Mouse (Mus musculus): ENCODE results near the gene Srcin1.

Srcin1 gene

GRCm38 (mm10) chr11:97534442-97535307 is 41.3 kb downstream of the Srcin1 start:
- DNase-seq (ENCODE audit: low read depth, low spot score), result peak; percentile 42

GRCm38 (mm10) chr11:97533653-97534052 is 42.3 kb downstream of the Srcin1 start:
- DNase-seq (ENCODE audit: low read depth, low spot score), result no peak

GRCm38 (mm10) chr11:97532950-97533582 is 42.9 kb downstream of the Srcin1 start:
- peak; percentile 73 for DNase-seq (ENCODE audit: low read depth, low spot score)

GRCm38 (mm10) chr11:97532354-97532753 is 43.6 kb downstream of the Srcin1 start:
- peak; percentile 68 for DNase-seq (ENCODE audit: low read depth, low spot score)

- peak; percentile 91 for DNase-seq (ENCODE audit: low read depth, low spot score)
These were observed 44.4 kb downstream of the Srcin1 start for GRCm38 (mm10) chr11:97531381-97532260.

DNA sequence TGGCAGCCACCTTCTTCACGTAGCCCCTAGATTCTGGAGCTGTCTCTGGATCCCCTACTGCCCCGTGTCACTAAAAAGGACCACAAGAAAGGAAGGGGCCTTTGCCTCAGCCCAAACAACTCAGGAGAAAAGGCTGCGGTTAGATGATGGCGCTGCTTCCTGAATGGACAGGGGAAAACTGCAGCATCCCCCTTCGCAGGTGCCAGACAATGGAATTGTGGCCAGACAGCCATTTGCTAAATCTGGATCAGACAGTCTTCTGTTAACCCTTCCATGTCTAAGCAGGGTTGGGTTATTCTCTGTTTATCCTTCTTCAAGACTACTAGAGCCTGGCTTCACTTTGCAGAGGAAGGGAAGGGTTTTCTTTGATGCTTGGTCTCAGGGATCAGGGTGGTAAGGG is 45.0 kb downstream of the Srcin1 start:
- no peak for DNase-seq (ENCODE audit: low read depth, low spot score)

DNA sequence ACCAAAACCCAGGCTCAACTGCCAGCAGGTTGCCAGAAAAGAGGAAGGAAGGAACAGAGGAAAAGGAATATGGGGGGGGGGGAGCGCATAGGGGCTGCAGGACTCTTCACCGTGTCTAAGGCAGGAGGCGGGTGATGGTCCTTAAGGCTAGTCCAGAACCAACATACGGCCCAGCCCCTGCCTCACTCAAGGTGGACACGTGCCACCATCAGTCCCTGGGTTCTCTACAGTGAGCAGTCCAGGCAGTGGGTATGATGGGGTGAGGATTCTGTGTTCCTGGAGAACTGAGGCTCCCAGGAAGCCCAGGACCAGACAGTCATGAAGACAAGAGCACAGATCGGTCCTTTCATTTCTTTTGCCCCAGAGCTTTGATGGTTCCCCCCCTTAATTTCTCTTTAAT is 45.9 kb downstream of the Srcin1 start:
- no peak for DNase-seq (ENCODE audit: low read depth, low spot score)

DNA sequence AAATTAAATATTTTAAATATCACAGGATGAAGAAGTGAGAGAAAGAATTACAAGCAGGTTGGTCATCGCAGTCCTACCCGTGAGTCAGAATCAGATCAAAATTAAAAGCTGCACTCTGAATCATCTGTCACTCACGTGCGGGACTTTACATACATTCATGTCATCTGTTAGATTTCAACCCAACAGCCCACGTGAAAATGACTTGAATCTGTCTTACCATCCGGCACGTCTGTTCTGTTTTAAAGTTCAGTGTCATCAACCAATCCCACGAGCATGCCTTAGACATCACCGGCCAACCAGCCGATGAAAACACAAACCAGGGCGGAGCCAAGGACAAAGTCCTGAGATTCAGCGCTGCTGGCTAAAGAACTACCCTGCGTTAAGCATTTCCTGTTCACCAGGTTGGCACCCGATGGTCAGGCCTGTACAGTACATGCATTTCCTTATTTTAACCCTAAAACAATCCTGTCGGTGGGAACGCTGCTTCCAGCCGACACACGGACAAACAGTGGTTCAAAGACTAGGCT is 47.6 kb downstream of the Srcin1 start:
- DNase-seq (ENCODE audit: low read depth, low spot score), result no peak

DNA sequence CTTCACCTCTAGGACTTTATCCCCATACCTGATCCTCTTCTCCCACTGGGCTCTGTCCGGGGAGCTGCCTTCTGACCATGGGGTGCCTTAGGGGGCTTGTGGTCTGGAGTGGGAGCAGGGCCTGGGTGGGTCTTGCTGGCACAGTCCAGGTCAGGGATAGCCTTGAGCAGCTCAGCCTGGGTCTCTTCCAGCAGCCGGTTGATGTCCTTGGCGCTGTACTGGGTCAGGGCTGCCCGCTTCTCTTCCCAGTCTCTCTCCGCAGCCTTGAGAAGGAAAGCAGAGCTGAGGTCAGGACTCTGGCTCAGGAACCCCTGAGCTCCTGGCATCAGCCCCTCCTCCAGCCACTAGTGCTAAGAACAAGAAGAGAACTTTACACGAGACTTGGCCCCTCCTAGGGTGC is 50.7 kb downstream of the Srcin1 start:
- DNase-seq (ENCODE audit: low read depth, low spot score), result no peak

DNA sequence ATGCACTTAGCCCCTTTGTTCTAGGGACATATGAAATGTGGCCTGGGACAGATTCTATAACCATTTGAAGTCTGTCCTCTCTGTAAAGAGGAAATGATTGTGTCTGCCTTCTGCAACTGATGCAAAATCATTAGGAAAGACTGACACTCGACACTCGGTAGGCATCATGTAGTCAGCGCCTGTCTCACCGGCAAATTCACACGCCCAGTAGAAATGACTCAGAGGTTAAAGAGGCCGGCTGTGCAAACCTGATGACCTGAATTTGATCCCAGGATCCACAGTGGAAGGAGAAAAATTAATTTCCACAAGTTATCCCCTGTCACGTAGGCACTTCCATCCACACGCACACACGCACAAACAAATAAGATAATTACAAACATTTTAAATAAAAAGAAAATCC is 51.7 kb downstream of the Srcin1 start:
- no peak for DNase-seq (ENCODE audit: low read depth, low spot score)

- no peak for DNase-seq (ENCODE audit: low read depth, low spot score)
These were observed 52.1 kb downstream of the Srcin1 start for GRCm38 (mm10) chr11:97523827-97524261.

GRCm38 (mm10) chr11:97523107-97523506 is 52.9 kb downstream of the Srcin1 start:
- no peak for DNase-seq (ENCODE audit: low read depth, low spot score)

DNA sequence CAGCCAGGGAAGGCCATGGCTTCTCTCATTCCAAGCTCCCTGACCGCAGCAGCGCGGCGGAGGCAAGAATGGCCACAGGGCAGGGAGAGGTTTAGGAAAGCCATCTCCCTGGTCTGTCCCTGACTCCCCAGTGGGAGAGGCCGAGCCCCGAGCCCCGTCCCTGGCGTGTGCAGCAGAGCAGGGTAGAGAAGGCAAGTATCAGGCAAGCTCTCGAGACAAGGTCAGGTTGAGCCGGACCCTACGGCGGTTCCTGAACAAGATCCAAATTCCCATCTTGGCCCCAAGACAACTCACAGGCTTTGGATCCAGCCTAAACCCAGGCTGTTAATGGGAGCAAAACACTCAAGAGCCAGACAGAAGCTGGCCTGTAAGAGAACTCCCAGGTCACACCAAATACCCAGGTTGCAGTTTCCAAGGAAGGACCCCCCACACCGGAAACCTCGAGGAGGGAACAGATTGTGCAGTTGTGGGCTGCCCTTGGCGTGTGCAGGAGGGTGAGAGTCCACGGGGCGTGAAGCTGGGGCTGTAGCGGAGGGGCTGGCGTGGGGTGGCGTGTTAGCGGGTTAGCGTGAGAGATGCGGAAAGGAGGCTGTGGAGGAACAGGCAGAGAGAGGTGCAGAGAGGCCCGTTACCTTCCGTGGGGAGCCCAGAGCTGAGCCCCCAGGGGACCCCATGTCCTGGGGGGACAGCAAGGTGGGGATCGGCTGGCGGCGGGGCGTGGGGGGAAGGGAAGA is 54.1 kb downstream of the Srcin1 start:
- no peak for DNase-seq (ENCODE audit: low read depth, low spot score)

DNA sequence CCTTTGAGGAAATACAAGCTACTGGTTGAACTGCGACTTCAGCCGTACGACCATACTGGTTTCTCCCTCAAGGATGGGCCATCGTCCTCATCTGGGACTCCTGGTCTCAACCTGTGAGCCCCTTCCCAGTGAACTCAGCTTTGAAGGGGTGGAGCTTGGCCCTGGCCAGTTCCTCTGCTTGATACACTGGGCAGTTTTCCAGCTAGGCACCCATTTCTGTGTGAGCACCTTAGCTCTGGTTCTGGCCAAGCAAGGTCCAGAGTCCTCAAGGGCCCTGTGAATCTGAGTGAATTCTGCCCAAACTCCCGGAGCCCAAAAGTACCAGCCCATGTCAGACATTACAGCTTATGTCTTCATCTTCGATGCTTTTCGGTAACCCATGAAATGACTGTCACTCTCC is 55.4 kb downstream of the Srcin1 start:
- DNase-seq (ENCODE audit: low read depth, low spot score), result no peak

GRCm38 (mm10) chr11:97513066-97513465 is 62.9 kb downstream of the Srcin1 start:
- no peak for DNase-seq (ENCODE audit: low read depth, low spot score)

DNA sequence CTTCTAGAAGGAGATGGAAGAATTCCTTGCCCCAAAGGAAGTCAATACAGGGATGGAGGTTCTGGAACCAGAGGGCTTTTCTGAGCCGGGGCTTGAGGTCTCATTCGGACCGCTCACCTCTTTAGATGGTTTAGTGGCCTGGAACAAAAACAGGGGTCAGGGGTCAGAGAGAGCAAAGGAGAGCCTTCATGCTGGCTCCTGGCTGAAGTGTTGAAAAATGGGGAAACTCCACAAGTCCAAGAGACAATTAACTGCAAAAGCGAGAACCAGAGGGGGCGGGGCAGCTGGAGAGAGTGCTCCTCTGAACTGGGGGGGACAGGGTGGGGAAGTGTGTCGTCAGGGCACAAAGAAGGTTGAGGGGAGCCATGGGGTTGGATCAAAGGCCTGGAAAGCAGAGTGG is 63.5 kb downstream of the Srcin1 start:
- DNase-seq (ENCODE audit: low read depth, low spot score), result no peak

DNA sequence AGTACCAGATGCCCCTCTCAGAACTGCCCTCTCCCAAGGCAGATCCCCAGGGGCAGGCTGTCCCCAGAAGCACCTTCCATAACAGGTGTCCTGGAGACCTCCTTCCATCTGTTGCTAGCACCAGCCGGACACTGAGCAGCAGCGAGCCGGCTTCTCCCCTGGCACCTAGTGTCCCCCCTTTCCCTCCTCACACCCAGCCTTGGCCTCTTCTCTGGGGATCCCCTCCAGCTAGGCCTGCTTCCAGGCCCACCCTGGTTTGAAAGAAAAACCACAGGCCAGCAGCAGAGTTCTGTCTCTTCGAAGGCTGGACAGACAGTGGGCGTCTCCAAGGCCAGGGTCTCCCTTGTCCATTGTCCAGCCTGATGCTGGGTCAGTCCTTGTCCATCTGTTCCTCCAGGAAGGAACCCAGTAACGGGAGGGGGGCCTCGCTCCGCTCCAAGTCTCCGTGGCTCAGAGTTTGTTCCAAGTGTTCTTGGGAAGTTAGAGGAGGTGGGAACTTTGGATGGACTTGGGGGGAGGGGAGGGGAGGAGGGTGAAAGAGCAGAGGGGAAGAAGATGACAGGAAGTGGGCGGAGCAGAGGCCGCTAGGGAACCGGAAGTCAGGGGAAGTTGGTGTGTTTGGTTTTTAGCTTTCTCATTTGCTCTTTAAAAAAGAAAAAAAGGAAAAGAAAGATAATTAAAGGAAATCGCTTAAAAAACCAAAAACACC is 64.2 kb downstream of the Srcin1 start:
- peak; percentile 36 for DNase-seq (ENCODE audit: low read depth, low spot score)

- peak; percentile 30 for DNase-seq (ENCODE audit: low read depth, low spot score)
These were observed 64.9 kb downstream of the Srcin1 start for GRCm38 (mm10) chr11:97510966-97511660.

DNA sequence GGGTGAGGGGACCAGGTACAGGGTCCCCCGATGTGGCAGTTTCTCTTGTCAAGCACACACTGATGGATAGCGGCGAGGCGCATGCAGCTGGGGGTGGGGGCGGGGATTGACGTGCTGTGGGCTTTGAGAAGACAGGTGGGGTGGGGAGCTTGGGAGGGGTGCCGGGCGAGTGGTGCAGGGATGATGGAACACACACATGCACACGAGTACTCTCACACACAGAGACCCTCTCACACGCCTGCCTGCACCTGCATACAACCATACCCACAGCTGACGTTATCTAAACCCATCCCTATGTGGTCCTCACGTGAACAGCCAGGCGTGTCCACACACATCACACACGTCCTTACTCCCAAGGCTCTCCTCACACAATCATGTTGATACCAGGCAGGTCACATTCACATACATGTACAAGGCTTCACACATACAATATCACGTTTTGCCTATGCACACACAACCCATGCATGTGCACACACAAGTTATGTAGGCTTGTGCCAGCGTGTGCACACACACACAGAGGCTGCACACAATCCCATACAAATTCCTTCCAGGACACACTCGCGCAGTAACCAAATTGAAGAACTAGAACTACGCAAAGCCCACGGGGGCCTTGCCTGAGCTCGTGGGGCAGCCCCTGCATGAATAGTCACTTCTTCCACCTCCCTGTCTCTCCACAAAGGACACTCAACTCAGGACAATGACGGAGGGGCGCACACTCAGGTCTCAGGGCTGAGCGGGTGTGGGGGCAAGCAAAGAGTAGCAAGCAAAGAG is 66.1 kb downstream of the Srcin1 start:
- DNase-seq (ENCODE audit: low read depth, low spot score), result no peak
